Mouse (Mus musculus): ENCODE results near the gene E2f2.

DNA sequence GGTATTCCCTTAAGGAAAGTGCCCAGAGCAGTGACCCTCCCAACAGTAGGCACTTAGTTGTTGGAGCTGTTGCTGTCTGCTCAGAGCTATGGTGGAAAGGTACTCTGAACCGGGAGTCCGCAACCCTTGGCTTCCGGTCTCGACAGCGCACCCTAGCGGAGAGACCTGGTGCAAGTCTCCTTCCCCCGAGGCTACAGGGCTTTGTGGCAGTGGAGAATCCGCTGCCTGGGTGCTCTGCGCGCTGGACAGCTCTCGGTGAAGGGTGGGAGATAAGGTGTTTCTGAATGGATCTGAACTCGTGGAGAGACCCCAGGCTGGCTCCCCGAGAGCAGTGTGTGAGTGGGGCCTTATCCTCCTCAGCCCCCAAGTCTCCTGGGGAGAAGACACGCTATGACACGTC lies 7.8 kb downstream of the E2f2 start:
- no peak for TF ChIP-seq GATA1 (IDR thresholded peaks at IDR 0.05; ENCODE audit: borderline replicate concordance, low read length)
- peak; percentile 71 for TF ChIP-seq CTCF (IDR thresholded peaks at IDR 0.05; ENCODE audit: low read depth, low read length)
- no peak for TF ChIP-seq POLR2AphosphoS5 (IDR thresholded peaks at IDR 0.05; ENCODE audit: insufficient replicate concordance, low read depth, low read length)

All from G1E (cell line).